Mouse (Mus musculus) v-Abl transformed pro-B cells (cell line): ENCODE data around the gene Anapc15-ps.
"Not testable (repeated sequence)": the region's sequence is repeated elsewhere in the genome, so short reads cannot be mapped to it uniquely, and the experiment has no call there.

Source experiments
- in situ Hi-C, 2 experiments: fragments of 400-800 bp; cut with MboI; formaldehyde crosslinking; loops; one replicate each; pipeline ENCODE4 v1.15.1; 2025; ENCODE audit not compliant: unreplicated experiment in 2 of 2

The Anapc15-ps gene

DNA sequence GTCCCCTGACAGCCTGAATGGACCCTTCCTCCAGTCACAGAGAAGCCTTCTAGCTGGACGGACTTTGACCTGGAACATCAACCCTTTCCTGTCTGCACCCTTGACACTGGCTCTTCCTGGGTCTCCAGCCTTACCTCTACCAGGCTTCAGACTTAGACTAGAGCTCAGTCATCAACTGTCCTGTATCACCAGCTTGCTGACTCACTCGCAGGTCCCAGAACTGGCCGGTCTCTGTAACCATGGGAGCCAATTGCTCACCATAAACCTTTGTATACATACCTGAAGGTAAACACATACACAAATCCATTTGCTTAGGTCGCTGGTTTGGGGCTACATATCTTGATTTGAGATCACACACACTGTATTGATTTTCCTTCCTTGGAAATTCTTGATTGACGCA lies 33.8 kb downstream of the Anapc15-ps start:
- in situ Hi-C loops, result no loop called here

DNA sequence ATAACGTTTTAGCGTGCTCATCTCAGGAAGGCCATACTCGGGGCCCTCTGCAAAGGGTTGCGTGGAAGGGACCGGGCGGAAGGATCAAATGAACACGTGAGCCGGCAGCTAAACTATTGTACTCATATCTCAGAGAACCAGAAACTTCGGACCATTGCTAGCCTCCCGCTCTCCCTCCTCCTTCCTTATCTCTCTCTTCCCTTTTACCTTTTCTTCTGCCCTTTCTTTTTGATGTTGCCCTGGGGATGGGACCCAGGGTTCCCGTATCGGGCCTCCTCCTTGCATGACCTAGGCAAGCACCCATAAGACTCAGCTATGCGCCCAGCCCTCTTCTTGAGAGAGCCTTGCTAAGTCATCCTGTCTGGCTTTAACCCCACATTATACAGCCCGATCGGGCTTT lies 38.5 kb downstream of the Anapc15-ps start:
- in situ Hi-C loops, result no loop called here

DNA sequence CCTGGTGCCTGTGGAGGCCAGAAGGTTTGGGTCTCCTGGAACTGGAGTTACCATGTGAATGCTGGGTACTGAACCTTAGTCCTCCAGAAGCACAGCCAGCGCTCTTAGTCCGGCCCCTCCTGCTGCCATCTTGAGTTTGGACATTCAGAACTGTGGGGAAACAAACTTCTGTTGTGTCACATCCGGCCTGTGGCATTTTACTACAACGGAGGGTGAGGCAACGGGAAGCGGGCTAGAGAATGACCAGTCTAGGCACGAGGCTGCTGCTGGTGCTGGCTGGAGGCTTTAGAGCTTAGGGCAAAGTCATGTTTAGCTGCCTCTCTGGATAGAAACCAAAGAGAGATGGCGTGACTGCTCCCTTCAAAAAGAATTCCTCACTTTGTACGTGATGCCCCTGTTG lies 39.0 kb downstream of the Anapc15-ps start:
- in situ Hi-C loops, result no loop called here

DNA sequence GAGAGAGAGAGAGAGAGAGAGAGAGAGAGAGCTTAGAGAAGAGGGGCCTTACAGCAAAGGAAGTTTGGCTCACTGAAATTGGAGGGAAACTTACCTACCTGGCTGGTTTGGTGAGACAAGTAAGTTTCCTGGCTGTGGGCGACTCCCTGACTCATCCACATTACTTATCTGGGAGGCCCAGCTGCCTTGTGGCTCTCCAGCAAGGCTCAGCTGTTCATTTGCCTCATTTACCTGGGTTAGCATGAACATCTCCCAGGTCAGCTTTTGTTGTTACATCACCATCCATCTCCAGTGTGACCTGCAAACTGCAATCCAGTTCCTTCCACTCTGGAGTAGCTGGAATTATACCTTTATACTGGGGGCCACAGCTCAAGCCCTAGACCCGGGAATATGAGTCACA lies 41.7 kb downstream of the Anapc15-ps start:
- in situ Hi-C loops, result no loop called here

DNA sequence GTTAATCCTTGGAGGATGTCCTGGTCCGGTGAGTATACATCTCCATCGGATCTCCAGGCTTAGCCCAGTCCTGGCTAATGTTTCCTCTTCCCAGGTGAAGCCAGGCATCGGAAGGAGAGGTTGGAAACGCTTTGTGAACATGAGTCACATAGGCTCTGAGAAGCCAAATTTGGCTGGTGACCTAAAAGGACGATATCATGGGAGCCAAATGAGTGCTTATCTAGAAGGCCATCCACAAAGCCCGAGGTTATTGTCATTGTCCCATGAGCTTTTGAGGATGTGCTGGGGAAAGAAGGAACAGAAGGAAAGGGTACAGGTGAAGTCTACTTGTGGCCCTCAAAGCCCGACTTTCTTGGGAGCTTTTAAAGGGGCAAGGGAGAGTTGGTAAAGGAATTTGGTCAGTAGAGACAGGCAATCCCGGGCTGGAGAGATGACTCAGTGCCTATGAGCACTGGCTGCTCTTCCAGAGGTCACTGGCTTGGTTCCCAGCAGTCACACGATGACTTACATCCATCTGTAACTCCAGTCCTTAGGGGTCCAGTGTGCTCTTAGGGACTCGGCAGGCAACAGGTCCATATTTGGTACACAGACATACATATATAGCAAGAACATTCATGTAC lies 42.4 kb downstream of the Anapc15-ps start:
- in situ Hi-C loops, result no loop called here

DNA sequence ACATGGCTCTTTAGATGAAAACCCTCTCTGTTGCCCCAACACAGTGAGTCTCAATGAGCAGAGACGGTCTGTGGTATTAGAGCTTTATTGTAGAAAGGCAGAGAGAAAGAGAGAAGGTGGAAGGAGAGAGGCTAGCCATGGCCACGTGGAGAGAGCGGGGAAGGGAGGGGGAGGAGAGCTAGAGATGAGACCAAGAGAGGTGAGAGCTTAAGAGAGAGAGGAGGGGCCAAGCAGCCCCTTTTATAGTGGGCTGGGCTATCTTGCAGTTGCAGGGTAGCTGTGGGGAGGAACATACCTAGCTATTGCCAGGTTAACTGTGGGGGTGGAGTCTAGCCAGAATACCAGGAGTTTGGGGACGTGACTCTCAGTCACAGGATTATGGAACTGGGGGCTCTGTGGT lies 43.1 kb downstream of the Anapc15-ps start:
- in situ Hi-C loops, result not testable (repeated sequence)

DNA sequence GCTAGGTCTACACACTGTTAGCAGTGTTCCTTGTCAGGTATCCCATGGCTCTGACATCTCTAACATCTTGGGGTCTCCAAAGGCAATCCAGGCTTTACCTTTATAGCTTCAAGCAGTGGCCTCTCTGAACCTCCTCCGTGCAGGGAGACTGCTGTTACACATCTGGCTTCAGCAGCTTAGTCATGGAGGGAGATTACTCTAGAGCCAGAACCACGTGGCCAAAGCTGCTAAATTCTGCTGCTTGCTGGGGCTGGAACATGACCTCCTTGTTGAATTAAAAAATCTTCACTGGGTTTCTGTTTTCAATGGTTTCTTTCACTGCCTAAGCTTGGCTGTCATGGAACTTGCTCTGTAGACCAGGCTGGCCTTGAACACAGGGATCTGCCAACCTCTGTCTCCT lies 44.9 kb downstream of the Anapc15-ps start:
- in situ Hi-C loops, result no loop called here

DNA sequence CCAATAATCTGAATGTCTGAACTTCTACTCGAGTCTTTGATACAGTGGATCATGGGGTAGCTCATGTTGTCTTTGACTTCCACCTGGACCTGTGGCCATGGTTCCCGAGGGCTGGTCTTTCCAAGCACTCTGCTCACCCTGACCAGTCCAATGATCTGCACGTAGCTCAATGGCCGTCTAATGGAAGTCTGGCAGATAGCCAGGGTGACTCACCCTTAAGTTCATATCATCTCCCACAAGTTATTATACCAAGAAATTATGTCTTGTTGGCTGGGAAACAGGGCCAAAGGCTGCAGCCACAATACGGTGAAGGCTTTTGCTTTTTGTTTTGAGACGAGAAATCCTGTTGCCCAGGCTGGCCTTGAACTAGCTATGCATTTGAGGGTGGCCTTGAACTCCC lies 45.9 kb downstream of the Anapc15-ps start:
- in situ Hi-C loops, result no loop called here

DNA sequence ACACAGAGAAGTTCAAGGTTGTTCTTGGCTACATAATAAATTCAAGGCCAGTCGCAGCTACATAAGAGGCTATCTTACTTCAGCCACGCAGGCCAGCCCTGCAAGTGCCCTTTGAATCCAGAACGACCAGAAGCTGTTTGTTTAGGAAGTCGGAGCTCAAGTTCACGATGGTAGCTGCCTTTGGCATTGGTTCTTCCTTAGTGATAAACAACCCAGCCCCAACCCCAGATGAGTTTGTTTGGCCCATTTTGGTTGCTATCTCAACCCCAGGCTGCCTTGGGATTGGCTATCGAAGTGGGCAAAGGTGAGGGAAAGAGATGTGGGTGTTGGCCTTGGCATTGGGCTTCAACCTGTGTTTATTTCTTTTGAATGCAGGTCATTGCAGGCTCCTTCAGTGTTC lies 48.0 kb downstream of the Anapc15-ps start:
- in situ Hi-C loops, result no loop called here

DNA sequence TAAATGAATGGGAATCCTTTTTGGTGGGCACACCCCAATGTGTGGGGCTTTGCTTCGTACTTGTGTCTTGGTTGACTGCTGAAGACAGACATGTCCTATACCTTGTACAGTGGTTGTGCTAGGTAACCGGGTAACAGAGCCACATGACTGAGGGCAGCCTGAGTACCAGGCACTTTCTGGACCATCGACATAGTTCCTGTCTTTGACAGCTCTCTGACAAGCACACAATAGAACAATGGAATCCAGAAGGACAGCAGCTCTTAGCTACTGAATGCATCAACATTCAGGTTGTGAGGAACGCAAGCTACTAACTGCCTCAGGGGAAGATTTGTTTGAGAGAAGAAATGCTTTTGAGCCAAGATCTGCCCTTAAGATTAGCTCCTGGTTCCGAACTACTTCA lies 49.2 kb downstream of the Anapc15-ps start:
- in situ Hi-C loops, result no loop called here

DNA sequence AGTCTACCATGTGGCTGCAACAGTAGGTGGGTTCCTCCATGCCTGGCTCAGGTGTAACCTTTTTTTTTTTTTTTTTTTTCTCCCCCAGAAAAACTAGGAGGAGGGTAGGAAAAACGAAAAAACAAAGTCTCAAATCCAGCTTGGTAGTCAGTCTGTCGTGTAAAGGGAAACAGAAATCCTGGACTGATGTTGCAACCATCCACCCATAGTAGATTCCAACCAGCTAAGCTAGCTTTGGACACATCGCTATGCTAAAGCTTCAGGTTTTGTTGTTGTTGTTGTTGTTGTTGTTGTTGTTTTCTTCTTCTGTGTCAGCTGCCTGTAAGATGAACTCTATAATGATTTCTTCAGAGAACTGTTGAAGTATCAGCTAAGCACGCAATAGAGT lies 49.7 kb downstream of the Anapc15-ps start:
- in situ Hi-C loops, result no loop called here
